Mouse (Mus musculus) gastrocnemius, postnatal 4 days (tissue): ENCODE results near the gene Gm49387. TPM values are rescaled to one million over a fixed set of nuclear protein-coding genes. Genes with fewer than 3 reads are reported as not detected.
A peak's percentile ranks its signal among the peaks of the same experiment; 100 is the strongest.

Experiments
- DNase-seq, 2 experiments: peaks; one replicate each; pipeline ENCODE4 v3.0.0; 2021 to 2022; ENCODE audit warnings: low spot score in 2 of 2, mixed read lengths in 2 of 2
- total RNA-seq, 2 experiments: library from RNA; stranded (reverse); gene quantifications; 2 replicates each; pipeline ENCODE4 v1.2.3; 2021

Gm49387 gene
- total RNA-seq, 2 experiments from 2014 or later, result not detected

DNA sequence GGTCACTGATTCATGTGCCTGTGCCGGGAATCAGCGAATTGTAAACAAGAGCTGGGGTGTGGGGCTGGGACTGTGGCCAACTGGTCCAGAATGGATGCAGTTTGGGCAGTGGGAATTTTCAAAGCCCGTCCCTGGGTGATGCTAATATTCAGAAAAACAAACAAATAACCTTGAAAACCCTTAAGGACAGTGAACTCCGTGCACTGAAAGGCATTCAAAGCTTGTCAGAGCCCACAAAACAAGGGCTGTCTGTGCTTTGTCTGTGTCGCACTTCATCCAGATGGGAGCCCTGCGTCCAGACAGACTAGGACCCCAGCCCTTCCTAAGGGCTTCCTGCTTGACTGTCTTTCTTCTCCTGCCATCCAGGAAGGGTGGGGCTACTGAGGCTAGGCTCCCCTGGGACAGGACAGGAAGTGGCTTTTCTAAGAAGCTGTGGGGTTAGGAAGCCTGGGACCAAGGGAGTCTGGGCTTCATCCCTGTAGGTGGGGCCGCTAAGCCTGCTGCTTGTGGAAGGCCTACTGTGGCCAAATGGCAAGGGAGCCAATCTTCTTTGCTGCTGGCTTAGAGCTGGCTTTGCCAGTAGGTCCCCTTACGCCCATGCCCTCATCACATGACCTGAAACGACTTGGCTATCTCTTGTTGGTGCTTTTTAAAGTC, 22.0 kb upstream of the Gm49387 start:
- peak in 1 of 2 experiments; percentile 72 for DNase-seq

DNA sequence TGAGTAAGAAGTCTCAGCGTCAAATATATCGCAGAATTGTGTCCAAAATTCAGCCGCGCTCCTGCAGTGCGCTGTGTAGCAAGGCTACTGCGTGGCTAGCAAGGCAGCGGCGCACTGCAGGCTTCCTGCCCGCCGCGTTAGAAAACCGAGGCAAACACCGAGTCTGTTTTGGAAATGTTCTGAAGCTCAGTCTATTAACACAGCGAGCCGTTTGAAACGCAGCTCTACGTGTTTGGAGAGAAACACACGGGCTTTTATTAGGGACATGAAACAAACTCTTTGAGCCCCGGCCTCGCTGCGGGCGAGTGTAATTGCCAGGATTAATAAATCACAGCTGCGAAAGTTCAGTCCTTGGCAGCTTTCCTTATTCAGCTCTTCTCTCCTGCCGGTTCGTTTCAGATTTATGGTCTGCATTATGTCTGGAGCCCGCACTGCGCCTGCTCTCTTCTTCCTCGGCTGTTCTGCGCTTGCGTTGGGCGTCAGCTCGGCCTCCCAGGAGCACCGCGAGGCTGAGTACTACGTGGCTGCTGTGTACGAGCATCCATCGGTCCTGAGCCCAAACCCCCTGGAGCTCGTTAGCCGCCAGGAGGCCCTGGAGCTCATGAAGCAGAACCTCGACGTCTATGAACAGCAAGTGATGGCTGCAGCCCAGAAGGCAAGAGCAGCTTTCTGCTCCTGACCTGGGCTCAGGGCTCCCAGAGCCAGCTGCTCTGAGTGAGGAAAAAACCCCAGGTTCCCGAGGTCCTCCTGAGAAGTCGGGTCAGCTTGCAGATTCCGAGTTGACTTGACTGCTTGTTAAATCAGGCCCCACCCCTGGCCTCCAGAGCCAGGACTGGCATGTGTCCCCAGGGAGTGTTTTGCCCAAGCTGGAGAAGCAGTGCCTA, 21.2 kb upstream of the Gm49387 start:
- DNase-seq, result peak; percentile 68 to 86

DNA sequence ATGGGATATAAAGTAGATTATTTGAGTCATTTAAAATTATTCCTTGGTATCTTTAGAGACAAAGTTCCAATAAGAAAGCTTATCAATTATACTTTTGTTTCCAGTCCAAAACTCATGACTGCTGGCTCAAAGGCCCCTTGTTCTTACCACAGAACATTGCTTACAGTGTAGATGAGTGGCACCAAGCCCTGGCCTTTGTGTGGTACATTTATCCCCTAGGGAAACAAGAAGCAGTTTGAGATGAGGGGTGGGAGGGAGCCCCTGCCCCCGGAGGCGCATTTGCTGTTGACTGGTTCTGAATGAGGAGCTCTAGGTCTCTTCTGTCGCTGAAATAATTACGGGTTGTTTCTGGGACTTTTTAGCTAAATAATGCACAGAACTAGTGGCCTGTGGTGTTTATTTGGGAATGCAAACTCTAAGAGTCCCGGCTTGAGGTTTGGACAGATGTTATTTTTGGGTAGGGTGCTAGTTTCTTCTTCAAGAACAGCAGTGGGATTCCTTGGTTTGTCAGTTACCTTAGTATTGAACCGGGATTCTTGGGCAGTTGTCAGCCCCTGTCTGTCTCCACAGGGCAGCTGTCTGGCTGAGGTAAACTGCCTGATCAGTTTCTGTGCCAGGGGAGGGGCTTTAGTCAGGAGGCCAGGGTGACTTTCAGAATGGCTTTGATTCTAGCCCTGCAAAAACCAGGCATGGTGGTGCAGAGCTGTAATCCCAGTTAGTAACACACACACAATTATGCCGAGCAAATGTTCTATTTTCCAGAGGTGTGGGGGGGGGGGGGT, 19.8 kb upstream of the Gm49387 start:
- DNase-seq, result no peak

DNA sequence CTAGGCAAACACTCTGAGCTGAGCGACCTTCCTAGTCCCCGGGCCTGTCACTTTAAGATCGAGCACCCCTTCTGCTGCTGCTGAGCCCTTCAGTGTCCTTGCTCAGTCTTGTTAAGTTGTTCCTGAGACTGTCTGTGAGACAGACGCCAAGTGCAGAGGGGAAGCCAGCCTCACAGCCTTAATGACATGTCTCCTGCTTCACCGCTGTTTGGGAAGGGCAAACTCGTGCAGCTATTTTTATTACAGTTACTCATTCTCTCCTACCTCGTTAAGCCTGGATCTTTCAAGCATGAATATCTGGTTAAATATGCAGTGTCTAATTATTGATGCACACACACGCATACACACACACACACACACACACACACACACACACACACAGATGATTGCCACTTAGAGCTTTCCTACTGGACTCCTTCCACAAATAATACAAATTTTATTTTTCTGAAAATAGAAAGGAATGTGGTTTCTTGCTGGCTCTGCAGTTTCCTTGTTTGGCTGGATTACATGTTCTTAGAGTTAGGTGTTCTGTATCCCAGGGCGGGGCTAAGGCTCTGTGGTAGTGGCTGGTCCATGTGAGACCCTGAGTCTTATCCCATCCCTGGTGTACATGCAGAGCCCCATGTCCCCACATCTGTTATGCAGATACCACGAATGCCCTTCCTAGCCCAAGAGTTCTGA, 19.0 kb upstream of the Gm49387 start:
- DNase-seq, result no peak

DNA sequence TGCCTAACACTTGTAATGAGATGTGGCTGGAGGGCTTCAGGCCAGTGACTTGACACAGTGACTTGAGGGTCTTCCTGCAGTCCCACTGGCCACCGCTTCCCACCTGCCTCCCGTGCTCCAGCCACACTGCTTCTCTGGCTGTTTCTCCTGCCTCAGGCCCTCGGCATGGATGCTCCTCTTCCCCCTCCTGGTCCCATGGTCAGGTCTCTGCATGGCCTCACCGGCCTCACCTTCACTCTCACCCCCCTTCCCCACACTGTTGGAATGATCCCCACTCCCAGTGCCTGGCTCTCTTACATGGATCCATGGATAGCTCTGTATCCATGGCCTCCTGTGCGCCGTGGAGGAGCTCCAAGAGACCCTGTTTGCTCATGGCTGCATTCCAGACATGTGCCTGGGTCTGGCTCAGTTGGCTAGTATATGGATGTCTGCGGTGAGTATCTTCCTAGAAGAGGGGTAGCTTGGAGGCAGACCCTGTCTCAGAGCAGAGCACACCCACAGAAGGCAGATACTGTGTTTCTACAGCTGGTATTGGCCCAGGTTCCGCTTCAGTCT, 17.5 kb upstream of the Gm49387 start:
- DNase-seq, result no peak

DNA sequence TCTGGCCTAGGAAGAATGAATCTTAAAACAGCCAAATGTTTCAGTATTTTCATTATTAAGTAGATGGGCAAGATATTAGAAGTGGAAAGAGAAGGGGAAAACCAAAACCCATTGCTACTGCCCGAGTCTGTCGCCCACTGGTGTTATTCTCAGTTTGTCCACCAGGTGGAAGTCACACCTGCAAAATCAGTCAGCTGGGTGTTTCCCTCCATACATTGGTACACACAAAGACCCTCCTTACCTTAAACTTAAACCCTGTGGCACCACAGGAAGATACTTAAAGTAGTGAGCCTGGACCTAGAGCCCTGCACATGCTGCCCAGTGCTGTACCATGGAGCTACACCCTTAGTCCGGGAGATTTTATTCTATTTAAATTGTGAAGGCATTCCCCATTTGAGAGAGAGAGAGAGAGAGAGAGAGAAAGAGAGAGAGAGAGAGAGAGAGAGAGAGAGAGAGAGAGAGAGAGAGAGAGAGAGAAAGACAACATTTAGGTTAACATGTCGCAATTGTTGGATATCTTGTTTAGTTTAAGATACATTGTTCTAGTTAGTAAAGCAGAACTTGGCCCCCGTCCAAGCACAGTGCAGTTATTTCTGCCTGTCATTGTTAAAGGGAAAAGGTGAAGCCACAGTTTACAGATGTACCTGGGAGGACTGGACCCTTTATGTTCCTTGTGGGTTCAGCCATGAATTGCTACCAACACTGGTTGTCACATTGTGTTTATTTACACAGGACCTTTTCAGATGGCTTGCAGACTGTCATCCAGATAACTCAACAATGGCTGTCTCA, 16.4 kb upstream of the Gm49387 start:
- peak in 1 of 2 experiments; percentile 67 for DNase-seq

DNA sequence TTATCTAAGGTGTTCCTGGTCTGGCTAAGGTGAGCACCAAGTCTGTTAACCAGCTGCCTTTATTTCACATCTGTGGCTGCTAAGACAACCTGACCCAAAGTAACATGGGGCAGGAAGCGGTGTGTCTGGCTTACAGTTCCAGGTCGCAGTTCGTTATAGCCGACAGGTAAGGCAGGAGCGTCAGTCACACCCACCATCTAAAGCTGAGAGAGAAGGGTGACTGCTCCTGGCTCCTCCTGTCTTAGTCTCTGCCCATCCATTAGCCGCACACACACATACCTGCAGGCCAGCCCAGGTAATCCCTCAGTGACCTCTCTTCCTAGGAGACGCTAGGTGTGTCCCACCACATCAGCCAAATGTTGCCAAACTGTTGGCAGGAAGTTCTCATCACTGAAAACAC, 15.7 kb upstream of the Gm49387 start:
- DNase-seq, result no peak

DNA sequence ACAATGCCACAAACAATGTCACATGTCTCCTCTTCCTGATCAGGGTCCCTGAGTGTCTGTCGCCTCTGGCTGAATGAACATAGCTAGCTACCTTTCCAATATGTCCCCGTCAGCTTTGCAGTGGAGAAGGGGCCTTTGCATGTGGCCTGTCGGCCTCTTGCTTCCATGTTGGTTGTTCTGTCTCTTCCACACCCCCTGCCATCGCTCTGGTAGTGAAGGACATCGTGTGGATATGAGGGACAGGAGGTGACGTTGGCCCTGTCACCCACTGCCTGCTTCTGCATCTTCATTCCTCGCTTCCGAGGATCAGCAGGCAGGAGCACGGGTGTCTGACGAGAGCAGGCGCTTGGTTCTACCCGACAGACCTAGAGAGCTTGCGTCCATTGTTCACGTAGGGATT, 14.7 kb upstream of the Gm49387 start:
- no peak for DNase-seq

DNA sequence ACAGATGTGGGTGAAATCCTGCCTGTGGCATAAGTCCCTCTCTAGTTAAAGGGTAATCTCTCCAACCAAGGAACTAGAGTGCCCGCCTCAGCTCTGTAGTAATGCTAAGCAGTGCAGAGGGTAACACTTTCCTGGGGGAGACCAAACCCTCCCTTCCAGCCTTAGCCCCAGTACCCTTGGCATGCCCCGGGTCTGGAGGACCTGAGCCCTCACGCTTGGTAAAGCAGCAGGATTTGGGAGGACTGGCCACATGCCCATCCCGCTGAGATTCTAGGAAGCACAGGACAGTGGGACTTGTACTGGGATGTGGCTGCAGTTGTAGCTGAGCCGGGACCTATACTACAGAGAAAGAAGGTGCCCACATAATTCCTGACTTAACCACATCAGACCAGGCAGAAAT, 14.1 kb upstream of the Gm49387 start:
- DNase-seq, result no peak

DNA sequence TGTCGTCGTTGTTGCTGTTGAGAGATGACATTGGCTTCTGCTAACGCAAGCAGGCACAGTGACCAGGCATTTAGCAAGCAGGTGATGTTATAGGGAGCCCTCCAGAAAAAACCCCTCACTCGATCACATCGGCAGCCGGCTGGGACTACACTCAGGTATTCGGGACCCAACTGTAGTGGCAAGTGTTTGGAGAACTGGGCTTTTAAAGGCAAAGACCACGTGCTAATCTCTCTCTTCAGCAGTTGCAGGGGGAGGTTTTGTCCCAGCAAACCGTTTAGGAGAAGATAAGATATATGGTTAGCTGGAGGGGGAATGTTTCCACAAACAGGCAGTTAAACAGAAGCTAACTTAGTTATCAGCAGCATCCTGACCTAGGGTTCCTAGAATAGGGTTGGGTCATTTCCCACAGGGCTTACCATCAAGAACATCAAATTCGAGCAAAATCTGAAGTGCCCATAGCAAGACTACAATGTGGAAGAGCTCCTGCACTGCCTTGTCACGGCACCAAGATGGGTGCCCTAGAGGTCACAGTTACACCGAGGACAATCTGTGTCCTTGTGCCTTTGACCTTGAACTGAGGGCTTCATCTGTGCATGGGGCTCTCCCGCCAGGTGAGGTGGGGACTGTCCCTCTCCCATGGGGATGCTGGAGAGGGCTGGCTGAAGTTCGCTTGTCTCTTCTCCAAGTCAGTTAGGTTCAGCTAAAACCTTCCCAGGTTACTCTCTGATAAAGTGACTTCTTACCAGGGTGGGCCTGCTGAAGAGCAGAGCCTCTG, 12.6 kb upstream of the Gm49387 start:
- DNase-seq, result no peak

DNA sequence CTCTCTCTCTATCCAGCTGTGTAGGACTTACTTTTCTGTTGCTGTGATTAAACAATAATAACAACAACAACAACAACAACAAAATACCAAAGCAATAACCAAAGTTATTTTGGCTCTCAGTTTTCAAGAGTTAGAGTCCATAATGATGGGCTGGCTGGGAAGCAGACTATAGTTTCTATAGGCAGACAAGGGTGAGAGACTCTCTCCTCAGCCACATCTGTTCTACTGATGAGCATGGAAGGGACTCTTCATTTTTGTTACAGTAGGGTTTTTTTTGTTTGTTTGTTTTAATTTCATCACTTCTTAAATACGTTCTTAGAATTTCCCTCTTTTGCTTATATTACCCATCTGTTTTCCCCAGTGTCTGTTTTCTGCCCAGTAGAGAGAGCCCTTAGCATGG, 11.9 kb upstream of the Gm49387 start:
- no peak for DNase-seq

DNA sequence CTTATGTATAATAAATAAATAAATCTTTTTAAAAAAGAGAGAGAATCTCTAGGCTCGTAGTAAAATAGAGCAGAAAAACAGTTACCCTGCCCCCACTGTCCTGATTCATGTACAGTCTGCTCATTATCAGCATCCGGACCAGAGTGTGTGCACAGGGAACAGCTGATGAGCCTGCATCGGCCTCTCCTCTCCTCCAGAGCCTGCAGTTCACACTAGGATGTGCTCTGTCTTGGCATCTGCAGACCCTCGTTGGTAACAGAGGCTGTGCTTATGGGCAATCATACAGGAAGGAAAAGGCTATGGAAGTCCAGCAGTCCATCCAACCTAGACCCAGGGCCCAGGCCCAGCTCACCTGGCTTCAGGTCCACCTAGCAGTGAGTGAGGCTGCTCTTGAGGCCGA, 11.4 kb upstream of the Gm49387 start:
- DNase-seq, result no peak

DNA sequence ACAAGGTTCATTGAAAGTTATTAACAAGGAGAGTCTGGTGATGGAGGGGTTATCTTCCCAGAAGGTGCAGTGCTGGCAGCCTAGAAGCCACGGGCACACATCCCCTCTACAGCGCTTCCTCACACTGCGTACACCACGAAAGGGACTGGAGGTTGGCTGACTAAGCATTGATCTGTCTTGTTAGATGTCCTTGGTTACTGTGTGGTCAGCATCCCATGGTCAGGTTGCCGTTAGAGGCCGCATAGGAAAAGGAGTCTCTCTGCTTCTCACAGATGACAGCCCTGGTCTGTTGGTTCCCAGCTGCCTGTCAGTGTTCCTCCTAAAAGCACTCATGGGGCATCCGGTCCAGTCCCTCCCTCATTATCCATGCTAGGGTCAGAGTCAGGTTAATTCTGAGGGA, 10.5 kb upstream of the Gm49387 start:
- DNase-seq, result no peak

DNA sequence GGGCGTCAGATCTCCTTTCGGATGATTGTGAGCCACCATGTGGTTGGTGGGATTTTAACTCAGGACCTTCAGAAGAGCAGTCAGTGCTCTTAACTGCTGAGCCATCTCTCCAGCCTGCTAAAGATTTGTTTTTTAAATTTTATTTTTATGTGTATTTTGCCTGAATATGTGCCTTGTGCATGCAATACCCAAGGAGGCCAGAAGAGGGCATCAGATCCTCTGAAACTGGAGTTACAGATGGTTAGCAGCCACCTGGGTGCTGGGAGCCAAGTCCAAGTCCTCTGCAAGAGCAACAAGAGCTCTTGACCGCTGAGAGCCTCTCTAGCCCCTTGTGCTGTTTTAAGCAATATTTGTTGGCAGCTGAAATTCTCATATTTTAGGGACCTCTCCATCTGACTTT, 9.7 kb upstream of the Gm49387 start:
- no peak for DNase-seq

DNA sequence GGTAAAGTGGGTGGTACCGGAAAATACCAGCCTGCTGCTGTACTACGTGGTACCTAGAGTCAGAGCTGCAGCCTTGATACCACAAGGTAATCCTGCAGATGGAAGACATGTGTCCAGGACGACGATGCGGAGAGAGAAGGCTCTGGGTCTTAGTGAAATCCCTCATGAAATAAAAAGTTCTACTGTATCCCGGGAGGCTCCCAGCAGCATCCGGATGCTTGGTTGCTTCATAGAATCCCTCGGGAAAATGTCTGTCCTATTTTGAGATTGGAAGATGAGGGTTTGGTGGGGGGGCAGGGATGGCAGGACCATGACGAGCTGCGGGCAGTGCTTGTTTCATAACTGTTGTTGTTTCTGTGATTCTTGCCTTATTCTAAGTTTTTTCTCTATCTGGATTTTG, 7.3 kb upstream of the Gm49387 start:
- no peak for DNase-seq

DNA sequence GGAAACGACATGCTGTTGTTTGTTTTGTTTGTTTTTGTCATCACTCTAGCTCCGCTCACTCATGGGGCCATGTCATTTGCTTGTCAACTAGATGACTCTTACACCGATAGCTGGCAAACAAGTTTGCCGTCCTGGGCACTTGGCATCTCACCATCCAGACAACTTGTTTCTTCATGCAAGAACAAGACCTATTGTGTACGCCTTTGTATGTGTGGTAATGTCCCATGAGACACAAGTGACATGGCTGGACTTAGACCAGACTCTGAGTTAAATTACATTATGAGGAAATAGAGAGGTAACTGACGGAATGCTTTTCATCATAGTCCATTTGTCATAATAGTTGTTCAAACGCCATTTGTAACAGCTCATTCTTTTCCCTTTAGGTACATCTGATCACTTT, 5.2 kb upstream of the Gm49387 start:
- DNase-seq, result no peak

DNA sequence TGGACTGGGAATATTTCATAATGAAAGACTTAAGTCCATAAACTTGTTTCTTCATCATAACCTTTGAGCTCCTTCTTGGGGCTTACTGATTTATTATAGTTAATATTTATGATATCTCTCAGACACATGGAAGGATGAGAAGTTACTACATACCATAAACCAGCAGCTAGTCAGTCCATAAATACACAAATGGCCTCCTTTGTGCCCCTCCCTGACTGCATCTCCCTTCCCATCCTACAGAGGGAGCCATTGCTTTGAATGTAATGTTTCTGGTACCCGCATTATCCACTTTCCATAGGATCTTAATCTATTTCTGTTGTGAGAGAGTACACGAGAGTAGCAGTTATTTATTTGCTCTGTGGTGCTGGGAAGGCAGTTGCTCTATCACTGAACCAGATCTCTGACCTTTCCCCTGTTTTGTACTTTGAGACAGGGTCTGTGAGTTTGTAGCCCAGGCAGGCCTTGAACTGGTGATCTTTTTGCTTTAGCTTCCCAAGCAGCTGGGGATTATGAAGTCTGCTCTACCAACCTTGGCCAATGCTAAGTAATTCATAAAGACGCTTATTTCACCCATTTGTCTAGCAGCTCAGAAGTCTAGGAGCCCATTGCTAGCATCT, 4.4 kb upstream of the Gm49387 start:
- no peak for DNase-seq

DNA sequence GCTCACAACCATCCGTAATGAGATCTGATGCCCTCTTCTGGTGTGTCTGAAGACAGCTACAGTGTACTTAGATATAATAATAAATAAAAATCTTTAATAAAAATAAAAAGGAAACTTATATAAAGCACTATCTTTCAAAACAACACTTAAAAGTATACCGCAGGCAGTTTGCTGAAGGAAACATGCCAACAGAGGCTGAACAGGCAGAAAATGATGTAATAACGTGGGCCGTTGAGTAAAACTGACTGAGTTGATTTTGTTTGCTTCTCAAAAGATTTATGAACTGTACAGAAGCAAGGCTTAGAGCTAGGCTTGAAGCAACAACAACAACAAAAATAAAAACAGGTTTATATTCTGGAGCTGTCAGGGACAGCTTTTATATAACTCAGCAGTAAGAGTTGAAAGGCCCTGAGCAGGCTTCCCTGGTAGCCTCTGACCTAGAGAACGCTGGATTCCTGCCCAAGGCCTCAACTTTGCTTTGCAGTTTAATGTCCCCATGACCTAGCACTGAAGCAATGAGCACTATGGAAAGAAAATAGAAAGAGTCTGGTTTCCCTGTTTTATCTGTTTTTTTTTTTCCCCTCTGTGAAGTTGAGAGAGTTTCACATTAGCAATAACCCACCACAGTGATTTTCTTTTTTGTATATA, 3.6 kb upstream of the Gm49387 start:
- DNase-seq, result no peak
